Mouse (Mus musculus) layer of hippocampus, adult 11-12 months (tissue): ENCODE data around the gene Psmd2.
A peak's percentile ranks its signal among the peaks of the same experiment; 100 is the strongest.

Experiments used
- DNase-seq: peaks from one replicate; pipeline ENCODE4 v3.0.0; 2022; ENCODE audit warnings: low spot score

Gene Psmd2

GRCm38 (mm10) chr16:20702522-20702893 lies 51.1 kb downstream of the Psmd2 start:
- DNase-seq: peak; percentile 80

GRCm38 (mm10) chr16:20703071-20703470 lies 51.6 kb downstream of the Psmd2 start:
- DNase-seq: no peak

GRCm38 (mm10) chr16:20703699-20704400 lies 52.4 kb downstream of the Psmd2 start:
- no peak for DNase-seq

- DNase-seq: no peak
Measured at GRCm38 (mm10) chr16:20705786-20706185, 54.3 kb downstream of the Psmd2 start.

GRCm38 (mm10) chr16:20706407-20707055 lies 55.1 kb downstream of the Psmd2 start:
- DNase-seq: no peak

GRCm38 (mm10) chr16:20708220-20708938 lies 56.9 kb downstream of the Psmd2 start:
- no peak for DNase-seq

GRCm38 (mm10) chr16:20708939-20709734 lies 57.7 kb downstream of the Psmd2 start:
- DNase-seq: no peak

- DNase-seq: no peak
Measured at GRCm38 (mm10) chr16:20710370-20710769, 58.9 kb downstream of the Psmd2 start.

GRCm38 (mm10) chr16:20710810-20711209 lies 59.4 kb downstream of the Psmd2 start:
- DNase-seq: no peak

GRCm38 (mm10) chr16:20712190-20712589 lies 60.7 kb downstream of the Psmd2 start:
- no peak for DNase-seq

- no peak for DNase-seq
Measured at GRCm38 (mm10) chr16:20712889-20713288, 61.4 kb downstream of the Psmd2 start.
